Mouse (Mus musculus) midbrain, embryonic 14.5 days (tissue): ENCODE data around the gene Gm7168. TPM values are rescaled to one million over a fixed set of nuclear protein-coding genes. Genes with fewer than 3 reads are reported as not detected.
"Not testable (repeated sequence)": the region's sequence is repeated elsewhere in the genome, so short reads cannot be mapped to it uniquely, and the experiment has no call there.

Source experiments
- ATAC-seq: fragments of 200-750 bp; cut with Nextera tagmentation; 2 replicates; pipeline ENCODE4 v1.8.0; 2017; ENCODE audit warnings: moderate number of reproducible peaks, moderate library complexity; ENCODE audit not compliant: low FRiP score, low TSS enrichment
- DNase-seq: peaks from one replicate; pipeline ENCODE4 v3.0.0-alpha.2; 2015
- H3K27ac ChIP-seq: fragments of 300-500 bp; sonication (generic); replicated peaks from 2 replicates; pipeline ENCODE4 v1.5.1; 2014; ENCODE audit warnings: mild to moderate bottlenecking, low read depth, low read length, moderate library complexity
- H3K27me3 ChIP-seq: fragments of 300-500 bp; sonication (generic); 2 replicates; pipeline ENCODE4 v1.6.1; 2014; ENCODE audit warnings: low read length, control low read depth, mixed read lengths; ENCODE audit not compliant: control insufficient read depth, insufficient read depth
- H3K36me3 ChIP-seq: fragments of 300-500 bp; sonication (generic); 2 replicates; pipeline ENCODE4 v1.6.1; 2014; ENCODE audit warnings: low read length, control low read depth; ENCODE audit not compliant: control insufficient read depth, insufficient read depth
- H3K4me1 ChIP-seq: fragments of 300-500 bp; sonication (generic); 2 replicates; pipeline ENCODE4 v1.6.1; 2014; ENCODE audit warnings: mild to moderate bottlenecking, antibody characterized with exemption, low read length, control low read depth; ENCODE audit not compliant: control insufficient read depth, insufficient read depth
- H3K4me2 ChIP-seq: fragments of 300-500 bp; sonication (generic); 2 replicates; pipeline ENCODE4 v1.6.1; 2014; ENCODE audit warnings: mild to moderate bottlenecking, low read length, moderate library complexity
- H3K4me3 ChIP-seq: fragments of 300-500 bp; sonication (generic); replicated peaks from 2 replicates; pipeline ENCODE4 v1.5.1; 2014; ENCODE audit warnings: low read depth, low read length
- H3K9ac ChIP-seq: fragments of 300-500 bp; sonication (generic); replicated peaks from 2 replicates; pipeline ENCODE4 v1.6.1; 2014; ENCODE audit warnings: mild to moderate bottlenecking, low read length, moderate library complexity
- H3K9me3 ChIP-seq: fragments of 300-500 bp; sonication (generic); 2 replicates; pipeline ENCODE4 v1.6.1; 2016; ENCODE audit warnings: low read length, control low read depth, mixed read lengths; ENCODE audit not compliant: control insufficient read depth
- whole genome bisulfite sequencing: fragments of 180-500 bp; shearing (Covaris S2); extraction: QIAGEN DNeasy Blood & Tissue Kit; methylation state at CpG from one replicate; pipeline ENCODE4 v1.1.7; 2014; 5-methylcytosine and 5-hydroxymethylcytosine counted together
- polyA plus RNA-seq: library from polyadenylated mRNA; unstranded; fragments of >200 nt; fragmentation: Nextera tagmentation; extraction: Ambion mirVana; gene quantifications from 2 replicates; pipeline ENCODE4 v1.2.1, GENCODE M21; 2014

The Gm7168 gene
- polyA plus RNA-seq: not detected in 2 replicates

DNA sequence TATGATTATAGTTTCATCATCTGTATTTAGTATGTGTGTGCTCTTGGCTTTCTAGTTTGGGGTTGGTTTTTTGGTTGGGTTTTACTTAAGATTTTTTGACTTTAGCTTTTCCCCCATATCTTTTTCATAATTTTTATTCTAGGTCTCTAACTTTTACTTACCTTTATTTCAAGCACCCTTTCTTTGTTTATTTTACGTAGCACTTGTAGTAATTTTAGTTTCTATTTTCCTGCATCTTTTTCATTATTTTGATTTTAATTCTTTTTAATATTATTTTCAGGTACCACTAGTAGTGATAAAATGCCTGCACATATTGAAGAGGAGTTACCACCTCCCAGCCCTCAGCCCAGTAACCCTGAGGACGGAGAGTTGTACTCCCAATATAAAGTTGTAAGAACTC is at the start of gene Gm7168:
Gene Gm7168, plus strand, starts transcription at position 301 of the 400 bp plus-strand sequence.
- not testable (repeated sequence) for ATAC-seq, H3K4me2 ChIP-seq, H3K27ac ChIP-seq, H3K36me3 ChIP-seq, H3K9ac ChIP-seq, H3K4me1 ChIP-seq, DNase-seq, H3K27me3 ChIP-seq, H3K4me3 ChIP-seq, H3K9me3 ChIP-seq
- WGBS: 100% methylated on average over 1 of the region's 2 CpGs

GRCm38 (mm10) chr17:13898838-13899237 is 49.3 kb upstream of the Gm7168 start:
- DNase-seq: no peak
- no peak overlapping the region for H3K9ac ChIP-seq
- WGBS: 92% methylated on average over 17 of the region's 17 CpGs
- no peak for ATAC-seq
- H3K4me3 ChIP-seq: no peak overlapping the region
- no peak overlapping the region for H3K4me2 ChIP-seq
- no peaks in the 10 kb centered on the region for H3K27me3 ChIP-seq
- H3K36me3 ChIP-seq: peaks cover 71% of the 10 kb centered on the region
- H3K4me1 ChIP-seq: no peaks in the 10 kb centered on the region
- no peak overlapping the region for H3K27ac ChIP-seq
- no peaks in the 10 kb centered on the region for H3K9me3 ChIP-seq

GRCm38 (mm10) chr17:13899241-13899640 is 48.9 kb upstream of the Gm7168 start:
- WGBS: 92% methylated on average over 7 of the region's 7 CpGs
- no peaks in the 10 kb centered on the region for H3K9me3 ChIP-seq
- no peak overlapping the region for H3K4me2 ChIP-seq
- DNase-seq: no peak
- peaks cover 76% of the 10 kb centered on the region for H3K36me3 ChIP-seq
- no peaks in the 10 kb centered on the region for H3K4me1 ChIP-seq
- no peak overlapping the region for H3K27ac ChIP-seq
- no peak overlapping the region for H3K4me3 ChIP-seq
- no peak for ATAC-seq
- H3K9ac ChIP-seq: no peak overlapping the region
- no peaks in the 10 kb centered on the region for H3K27me3 ChIP-seq

GRCm38 (mm10) chr17:13903793-13904192 is 44.4 kb upstream of the Gm7168 start:
- WGBS: 94% methylated on average over 8 of the region's 8 CpGs
- no peak overlapping the region for H3K9ac ChIP-seq
- no peak for ATAC-seq
- H3K27ac ChIP-seq: no peak overlapping the region
- peaks cover 76% of the 10 kb centered on the region for H3K36me3 ChIP-seq
- H3K27me3 ChIP-seq: no peaks in the 10 kb centered on the region
- no peak overlapping the region for H3K4me3 ChIP-seq
- H3K4me2 ChIP-seq: no peak overlapping the region
- no peak for DNase-seq
- no peaks in the 10 kb centered on the region for H3K4me1 ChIP-seq
- no peaks in the 10 kb centered on the region for H3K9me3 ChIP-seq

DNA sequence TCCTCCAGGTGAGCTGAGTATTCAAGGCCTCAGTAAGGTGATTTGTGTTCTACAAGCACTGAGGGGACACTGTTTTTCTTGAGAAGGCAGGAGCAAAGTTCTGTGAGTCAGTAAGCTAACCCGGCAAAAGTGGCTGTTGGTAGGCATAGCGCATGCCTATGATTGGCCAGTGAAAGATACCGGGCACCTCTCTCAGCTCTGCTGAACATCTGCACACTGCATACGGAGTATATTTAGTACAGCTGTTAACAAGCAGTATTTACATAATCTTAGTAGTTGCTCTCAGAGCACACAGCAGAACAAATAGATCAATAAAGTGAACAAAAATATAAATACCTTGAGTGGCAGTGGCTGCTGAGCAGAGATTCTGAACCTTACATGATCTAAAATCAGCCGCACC is 41.1 kb upstream of the Gm7168 start:
- Histone ChIP-seq H3K4me3 (no peak overlapping the region), H3K27me3 (no peaks in the 10 kb centered on the region), H3K4me2 (no peak overlapping the region), H3K9ac (no peak overlapping the region), H3K9me3 (no peaks in the 10 kb centered on the region), H3K27ac (no peak overlapping the region), H3K4me1 (no peaks in the 10 kb centered on the region), H3K36me3 (peaks cover 48% of the 10 kb centered on the region)
- no peak for DNase-seq
- no peak for ATAC-seq
- 97% methylated on average over 5 of the region's 5 CpGs for WGBS

DNA sequence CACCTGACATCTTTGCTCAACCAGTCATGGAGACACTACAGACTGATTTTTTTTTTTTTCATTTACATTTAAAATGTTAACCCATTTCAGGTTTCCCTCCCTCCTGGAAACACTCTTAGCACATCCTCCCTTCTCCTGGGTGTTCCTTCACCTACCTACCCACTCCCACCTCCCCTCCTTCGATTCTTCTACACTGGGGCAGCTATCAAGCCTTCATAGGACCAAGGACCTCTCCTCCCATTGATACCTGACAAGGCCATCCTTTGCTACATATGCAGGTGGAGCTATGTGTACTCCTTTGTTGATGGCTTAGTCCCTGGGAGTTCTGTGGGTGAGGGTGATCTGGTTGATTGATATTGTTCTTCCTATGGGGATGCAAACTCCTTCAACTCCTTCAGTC is 40.5 kb upstream of the Gm7168 start:
- Histone ChIP-seq H3K4me1 (no peaks in the 10 kb centered on the region), H3K9me3 (no peaks in the 10 kb centered on the region), H3K4me2 (no peak overlapping the region), H3K27me3 (no peaks in the 10 kb centered on the region), H3K4me3 (no peak overlapping the region), H3K36me3 (peaks cover 45% of the 10 kb centered on the region), H3K9ac (no peak overlapping the region), H3K27ac (no peak overlapping the region)
- WGBS: 88% methylated on average over 1 of the region's 1 CpGs
- no peak for DNase-seq
- ATAC-seq: no peak

DNA sequence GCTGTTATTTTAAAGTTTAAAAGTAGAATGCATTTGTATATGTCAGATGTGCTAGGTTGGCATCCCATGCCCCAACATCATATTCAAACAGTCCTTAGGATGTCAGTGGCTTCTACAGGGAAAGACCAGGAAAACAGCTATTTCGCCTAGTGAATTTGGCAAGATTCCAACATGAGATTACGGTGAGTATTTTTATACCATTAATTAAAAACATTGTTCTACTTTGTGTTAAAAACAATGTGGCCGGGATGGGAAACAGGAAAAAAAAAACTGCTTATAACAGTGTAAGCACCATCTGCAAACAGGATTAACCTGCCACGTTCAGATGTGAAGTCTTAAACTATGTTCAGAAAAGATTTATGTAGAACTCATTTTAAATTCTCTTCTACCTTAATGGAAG is 34.2 kb upstream of the Gm7168 start:
- no peak overlapping the region for H3K4me2 ChIP-seq
- ATAC-seq (no peak), DNase-seq (no peak)
- WGBS: 75% methylated on average over 4 of the region's 4 CpGs
- no peak overlapping the region for H3K27ac ChIP-seq
- no peaks in the 10 kb centered on the region for H3K4me1 ChIP-seq
- H3K9me3 ChIP-seq: no peaks in the 10 kb centered on the region
- H3K27me3 ChIP-seq: no peaks in the 10 kb centered on the region
- no peak overlapping the region for H3K4me3 ChIP-seq
- H3K9ac ChIP-seq: no peak overlapping the region
- no peaks in the 10 kb centered on the region for H3K36me3 ChIP-seq

DNA sequence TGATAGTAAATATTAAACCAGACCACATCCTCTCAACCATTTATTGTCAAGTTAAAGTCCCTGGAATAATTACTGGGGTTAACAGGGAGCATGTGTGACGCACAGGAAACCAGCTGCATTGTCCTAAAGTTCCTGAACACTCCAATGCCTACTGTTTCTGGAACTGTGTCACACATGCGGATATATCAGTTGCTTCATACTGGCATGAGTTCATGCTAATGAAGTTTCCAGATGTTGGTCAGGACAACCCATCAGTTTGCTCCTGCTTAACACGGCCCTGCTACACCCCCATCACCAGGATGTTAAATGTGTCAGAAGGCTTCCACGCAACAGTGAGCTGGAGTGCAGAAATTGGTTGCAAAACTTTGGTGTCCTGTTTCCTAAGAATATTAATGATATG is 33.6 kb upstream of the Gm7168 start:
- Histone ChIP-seq H3K27me3 (no peaks in the 10 kb centered on the region), H3K4me1 (no peaks in the 10 kb centered on the region), H3K4me2 (no peak overlapping the region), H3K9ac (no peak overlapping the region), H3K4me3 (no peak overlapping the region), H3K27ac (no peak overlapping the region), H3K36me3 (no peaks in the 10 kb centered on the region), H3K9me3 (no peaks in the 10 kb centered on the region)
- DNase-seq (no peak), ATAC-seq (no peak)
- WGBS: 84% methylated on average over 4 of the region's 4 CpGs

GRCm38 (mm10) chr17:13920771-13921170 is 27.4 kb upstream of the Gm7168 start:
- Histone ChIP-seq H3K4me1 (no peaks in the 10 kb centered on the region), H3K4me2 (no peak overlapping the region), H3K9ac (no peak overlapping the region), H3K36me3 (no peaks in the 10 kb centered on the region), H3K9me3 (no peaks in the 10 kb centered on the region), H3K4me3 (no peak overlapping the region), H3K27me3 (no peaks in the 10 kb centered on the region), H3K27ac (no peak overlapping the region)
- WGBS: 81% methylated on average over 2 of the region's 2 CpGs
- no peak for ATAC-seq
- no peak for DNase-seq
